Mouse (Mus musculus) CH12.LX (cell line): ENCODE measurements around the gene Hspd1. TPM values are rescaled to one million over a fixed set of nuclear protein-coding genes. Genes with fewer than 3 reads are reported as not detected.

Experiments
- DNase-seq: peaks from one replicate; pipeline ENCODE4 v3.0.0-alpha.2; 2013; ENCODE audit errors: extremely low read depth
- H3K27ac ChIP-seq: 2 replicates; pipeline ENCODE4 v1.5.1; 2012; ENCODE audit warnings: low read depth, mild to moderate bottlenecking, control low read depth, moderate library complexity; ENCODE audit not compliant: insufficient read depth
- H3K27me3 ChIP-seq: replicated peaks from 2 replicates; pipeline ENCODE3; 2012; ENCODE audit warnings: inconsistent platforms
- H3K36me3 ChIP-seq, 2 experiments: replicated peaks in 1 of 2; 2 replicates each; pipeline versions ENCODE3 to v1.6.1; 2012; ENCODE audit warnings: inconsistent platforms in 1 of 2, low read length in 1 of 2, mild to moderate bottlenecking in 1 of 2, mixed read lengths in 1 of 2, moderate library complexity in 1 of 2; ENCODE audit not compliant: control insufficient read depth in 1 of 2, insufficient read depth in 1 of 2
- H3K4me1 ChIP-seq, 2 experiments: 2 replicates each; pipeline ENCODE4 v1.6.1; 2012; ENCODE audit warnings: inconsistent platforms in 1 of 2, moderate library complexity in 1 of 2; ENCODE audit not compliant: insufficient read depth in 2 of 2, control insufficient read depth in 1 of 2
- H3K4me2 ChIP-seq: 2 replicates; pipeline ENCODE4 v1.6.1; 2012; ENCODE audit warnings: low read depth, mild to moderate bottlenecking, control low read depth; ENCODE audit not compliant: poor library complexity, insufficient read depth, severe bottlenecking
- H3K4me3 ChIP-seq, 3 experiments: fragments of 150-350 bp in 1 of 3; sonication (generic) in 1 of 3; replicated peaks in 1 of 3; 2 replicates each; pipeline versions ENCODE3 to v1.5.1; 2011 to 2012; ENCODE audit warnings: low read depth in 2 of 3, low read length in 2 of 3, mild to moderate bottlenecking in 2 of 3, moderate library complexity in 2 of 3, control low read depth in 1 of 3, improper control_type of control experiment in 1 of 3, inconsistent platforms in 1 of 3, mixed read lengths in 1 of 3; ENCODE audit not compliant: poor library complexity in 1 of 3
- H3K79me2 ChIP-seq: replicated peaks from 2 replicates; pipeline ENCODE4 v1.6.1; 2012; ENCODE audit warnings: mild to moderate bottlenecking, moderate library complexity; ENCODE audit not compliant: control insufficient read depth, poor library complexity, insufficient read depth, severe bottlenecking; ENCODE audit errors: extremely low read depth
- H3K9ac ChIP-seq: 2 replicates; pipeline ENCODE4 v1.6.1; 2012; ENCODE audit warnings: low read depth, mild to moderate bottlenecking, control low read depth, moderate library complexity; ENCODE audit not compliant: insufficient read depth
- H3K9me3 ChIP-seq: replicated peaks from 2 replicates; pipeline ENCODE3; 2012; ENCODE audit warnings: low read length, inconsistent platforms, mixed read lengths
- BHLHE40 ChIP-seq: IDR thresholded peaks from 2 replicates; pipeline ENCODE4 v1.6.1; 2011; ENCODE audit warnings: mild to moderate bottlenecking, low read depth, low read length, improper control_type of control experiment
- CHD1 ChIP-seq: IDR thresholded peaks from 2 replicates; pipeline ENCODE4 v1.6.1; 2012; ENCODE audit warnings: low read depth, low read length, improper control_type of control experiment, inconsistent platforms
- CHD2 ChIP-seq: IDR thresholded peaks from 2 replicates; pipeline ENCODE4 v1.6.1; 2011; ENCODE audit warnings: low read length, improper control_type of control experiment
- CTCF ChIP-seq, 2 experiments: IDR thresholded peaks in 1 of 2; conservative IDR thresholded peaks in 1 of 2; 2 replicates each; pipeline ENCODE4 v1.5.1; 2011 to 2012; ENCODE audit warnings: low read depth in 2 of 2, low read length in 2 of 2, improper control_type of control experiment in 1 of 2, inconsistent platforms in 1 of 2, mild to moderate bottlenecking in 1 of 2, moderate library complexity in 1 of 2
- E2F4 ChIP-seq: IDR thresholded peaks from 2 replicates; pipeline ENCODE4 v1.6.1; 2011; ENCODE audit warnings: low read depth, low read length, improper control_type of control experiment; ENCODE audit not compliant: insufficient replicate concordance
- ELF1 ChIP-seq: IDR thresholded peaks from 2 replicates; pipeline ENCODE4 v1.6.1; 2014; ENCODE audit warnings: low read depth, mild to moderate bottlenecking, inconsistent platforms, low read length, improper control_type of control experiment
- EP300 ChIP-seq: IDR thresholded peaks from 2 replicates; pipeline ENCODE4 v1.6.1; 2011; ENCODE audit warnings: low read length, improper control_type of control experiment
- ETS1 ChIP-seq: conservative IDR thresholded peaks from 2 replicates; pipeline ENCODE4 v1.6.1; 2012; ENCODE audit warnings: low read depth, mild to moderate bottlenecking, inconsistent platforms, low read length, improper control_type of control experiment, moderate library complexity
- GABPA ChIP-seq: IDR thresholded peaks from 2 replicates; pipeline ENCODE4 v1.6.1; 2012; ENCODE audit warnings: low read depth, low read length, improper control_type of control experiment, inconsistent platforms; ENCODE audit not compliant: insufficient replicate concordance
- HCFC1 ChIP-seq: IDR thresholded peaks from 2 replicates; pipeline ENCODE4 v1.6.1; 2012; ENCODE audit warnings: low read depth, mild to moderate bottlenecking, inconsistent platforms, low read length, improper control_type of control experiment
- JUN ChIP-seq: IDR thresholded peaks from 2 replicates; pipeline ENCODE4 v1.6.1; 2011; ENCODE audit warnings: low read depth, mild to moderate bottlenecking, low read length, improper control_type of control experiment, moderate library complexity; ENCODE audit not compliant: insufficient read depth
- KAT2A ChIP-seq: IDR thresholded peaks from 2 replicates; pipeline ENCODE4 v1.6.1; 2012; ENCODE audit warnings: low read length, improper control_type of control experiment, inconsistent platforms; ENCODE audit not compliant: insufficient replicate concordance
- MAX ChIP-seq: IDR thresholded peaks from 2 replicates; pipeline ENCODE4 v1.6.1; 2011; ENCODE audit warnings: low read length, improper control_type of control experiment
- MAZ ChIP-seq: IDR thresholded peaks from 2 replicates; pipeline ENCODE4 v1.6.1; 2012; ENCODE audit warnings: low read depth, mild to moderate bottlenecking, inconsistent platforms, low read length, improper control_type of control experiment, moderate library complexity
- MEF2A ChIP-seq: IDR thresholded peaks from 2 replicates; pipeline ENCODE4 v1.6.1; 2014; ENCODE audit warnings: low read depth, mild to moderate bottlenecking, inconsistent platforms, low read length, improper control_type of control experiment, borderline replicate concordance
- MXI1 ChIP-seq: IDR thresholded peaks from 2 replicates; pipeline ENCODE4 v1.6.1; 2011; ENCODE audit warnings: mild to moderate bottlenecking, low read depth, low read length, improper control_type of control experiment
- MYC ChIP-seq: IDR thresholded peaks from 2 replicates; pipeline ENCODE4 v1.6.1; 2011; ENCODE audit warnings: low read depth, mild to moderate bottlenecking, improper control_type of control experiment, low read length
- NRF1 ChIP-seq: IDR thresholded peaks from 2 replicates; pipeline ENCODE4 v1.6.1; 2014; ENCODE audit warnings: low read depth, mild to moderate bottlenecking, inconsistent platforms, low read length, improper control_type of control experiment, moderate library complexity
- POLR2A ChIP-seq: IDR thresholded peaks from 2 replicates; pipeline ENCODE4 v1.6.1; 2011; ENCODE audit warnings: low read depth, mild to moderate bottlenecking, improper control_type of control experiment, low read length
- POLR2AphosphoS2 ChIP-seq: IDR thresholded peaks from 2 replicates; pipeline ENCODE4 v1.6.1; 2011; ENCODE audit warnings: low read depth, low read length, improper control_type of control experiment
- RAD21 ChIP-seq: IDR thresholded peaks from 2 replicates; pipeline ENCODE4 v1.6.1; 2011; ENCODE audit warnings: low read depth, mild to moderate bottlenecking, low read length, improper control_type of control experiment, moderate library complexity
- RCOR1 ChIP-seq: conservative IDR thresholded peaks from 2 replicates; pipeline ENCODE4 v1.6.1; 2012; ENCODE audit warnings: low read depth, mild to moderate bottlenecking, inconsistent platforms, low read length, improper control_type of control experiment
- SIN3A ChIP-seq: IDR thresholded peaks from 2 replicates; pipeline ENCODE4 v1.6.1; 2012; ENCODE audit warnings: low read length, improper control_type of control experiment, inconsistent platforms
- SMC3 ChIP-seq: IDR thresholded peaks from 2 replicates; pipeline ENCODE4 v1.6.1; 2011; ENCODE audit warnings: low read depth, low read length, improper control_type of control experiment
- TCF12 ChIP-seq: IDR thresholded peaks from 2 replicates; pipeline ENCODE4 v1.6.1; 2014; ENCODE audit warnings: low read depth, mild to moderate bottlenecking, inconsistent platforms, low read length, improper control_type of control experiment
- UBTF ChIP-seq: IDR thresholded peaks from 2 replicates; pipeline ENCODE4 v1.6.1; 2012; ENCODE audit warnings: low read depth, mild to moderate bottlenecking, inconsistent platforms, low read length, improper control_type of control experiment, moderate library complexity
- USF1 ChIP-seq: IDR thresholded peaks from 2 replicates; pipeline ENCODE4 v1.6.1; 2014; ENCODE audit warnings: low read depth, mild to moderate bottlenecking, inconsistent platforms, low read length, improper control_type of control experiment
- USF2 ChIP-seq: conservative IDR thresholded peaks from 2 replicates; pipeline ENCODE4 v1.6.1; 2011; ENCODE audit warnings: low read depth, low read length, improper control_type of control experiment
- ZKSCAN1 ChIP-seq: IDR thresholded peaks from 2 replicates; pipeline ENCODE4 v1.6.1; 2012; ENCODE audit warnings: low read depth, inconsistent platforms, low read length, improper control_type of control experiment, borderline replicate concordance
- ZMIZ1 ChIP-seq: IDR thresholded peaks from 2 replicates; pipeline ENCODE4 v1.6.1; 2012; ENCODE audit warnings: low read depth, mild to moderate bottlenecking, inconsistent platforms, low read length, improper control_type of control experiment
- dilution Hi-C: fragments of 300-500 bp; cut with MboI; formaldehyde crosslinking; loops from 2 replicates; pipeline ENCODE4 v1.14.3; 2020; ENCODE audit warnings: low sequenced_read_pairs; ENCODE audit not compliant: extremely low pct_unique_long_range_greater_than_20kb, extremely low pct_ligation_motif_present
- in situ Hi-C: fragments of 300-500 bp; cut with MboI; formaldehyde crosslinking; loops from 3 replicates; pipeline ENCODE4 v1.14.3; 2019; ENCODE audit warnings: low sequenced_read_pairs, low pct_ligation_motif_present, low pct_unique_long_range_greater_than_20kb, mixed read lengths
- polyA plus RNA-seq: library from polyadenylated mRNA; unstranded; fragments of >175 nt; gene quantifications from 2 replicates; pipeline ENCODE4 v1.2.1, GENCODE M21; 2012; ENCODE audit warnings: low read depth; ENCODE audit not compliant: insufficient read length
- total RNA-seq, 2 experiments: library from RNA; depleted of rRNA; stranded (reverse); fragments of 300-350 nt in 1 of 2; fragments of >200 nt in 1 of 2; gene quantifications; 2 replicates each; pipeline ENCODE4 v1.2.3; 2012 to 2014

Hspd1 gene
- total and polyA plus RNA-seq, 3 experiments = 363 to 920 (median 764) TPM

GRCm38 (mm10) chr1:55053005-55053404 is 35.0 kb downstream of the Hspd1 start:
- DNase-seq = no peak
- H3K27me3 ChIP-seq = no peaks in the 10 kb centered on the region
- in situ Hi-C loops (no loop called here), dilution Hi-C loops (no loop called here)
- TF ChIP-seq MEF2A (no peak), SIN3A (no peak), RCOR1 (0 out of 2 replicates have a peak, but pooled peaks have one; percentile 4), TCF12 (no peak; the same call in 1 of the 2 replicates), CTCF (conservative IDR thresholded peaks at IDR 0.05 in 1 of 2, IDR thresholded peaks at IDR 0.05 in 1 of 2; ENCODE audit: low read depth in 2 of 2, low read length in 2 of 2) (peak in 1 of 2 experiments; percentile 19; a peak in 1 of 4 replicates), UBTF (0 out of 2 replicates have a peak, but pooled peaks have one; percentile 32)
- peaks cover 5% of the 10 kb centered on the region for H3K9me3 ChIP-seq
- H3K79me2 ChIP-seq = no peaks in the 10 kb centered on the region
- peak overlapping the region; percentile 56 for H3K4me2 ChIP-seq
- H3K4me1 ChIP-seq = peaks cover 3 to 40% of the 10 kb centered on the region in 2 experiments
- H3K4me3 ChIP-seq = peak overlapping the region; percentile 64 to 81 (median 79)
- H3K9ac ChIP-seq = peak overlapping the region; percentile 58
- no peak overlapping the region for H3K27ac ChIP-seq
- H3K36me3 ChIP-seq = peaks cover 0 to 4% of the 10 kb centered on the region in 2 experiments

DNA sequence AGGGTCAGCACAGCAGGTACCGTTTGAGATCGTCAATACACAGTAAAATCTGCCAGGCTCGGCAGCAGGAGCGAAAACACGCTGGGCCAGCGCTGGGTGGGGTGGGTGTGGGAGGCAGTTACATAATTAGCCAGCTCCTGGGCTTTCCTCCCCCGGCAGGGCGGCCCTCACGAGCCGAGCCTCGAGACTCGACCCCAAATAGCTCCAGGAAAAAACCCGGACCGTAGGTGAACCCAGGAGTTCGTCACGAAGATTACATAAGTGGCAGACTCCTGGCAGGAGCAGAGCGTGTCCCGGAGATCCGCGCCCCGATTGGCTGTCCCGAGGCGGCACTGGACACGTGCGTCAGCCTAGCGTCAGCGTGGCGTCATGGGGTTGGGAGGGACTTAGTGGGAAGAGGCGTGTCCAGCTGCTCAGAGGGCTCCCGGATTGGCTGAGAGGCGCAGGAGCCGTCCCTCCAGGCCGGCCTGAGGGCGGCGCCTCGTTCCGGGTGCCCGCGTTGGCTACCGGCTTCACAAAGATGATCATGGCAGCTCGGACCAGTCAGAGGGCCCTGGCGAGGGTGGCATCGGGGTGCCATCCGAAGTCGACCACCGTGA is 35.6 kb downstream of the Hspd1 start, which contains the start of gene Coq10b:
Gene Coq10b (plus strand): TSS at position 416 of the 599 bp plus-strand sequence.
- in situ Hi-C loops (no loop called here), dilution Hi-C loops (no loop called here)
- Histone ChIP-seq H3K4me1 (peaks cover 3 to 40% of the 10 kb centered on the region in 2 experiments), H3K27ac (no peak within 1 kb of the TSS), H3K27me3 (no peaks in the 10 kb centered on the region), H3K36me3 (peaks cover 0 to 4% of the 10 kb centered on the region in 2 experiments), H3K9ac (peak within 1 kb of the TSS; percentile 58), H3K4me2 (peak within 1 kb of the TSS; percentile 76), H3K9me3 (peaks cover 5% of the 10 kb centered on the region), H3K4me3 (peak within 1 kb of the TSS; percentile 64 to 81 (median 79)), H3K79me2 (no peaks in the 10 kb centered on the region)
- DNase-seq = peak; percentile 95
- 0 out of 2 replicates have a peak, but pooled peaks have one; percentile 18 for TF ChIP-seq CHD2
- TF ChIP-seq MXI1 = peak; percentile 71; the same call in 1 of the 2 replicates
- TF ChIP-seq POLR2AphosphoS2 = no peak
- TF ChIP-seq ZKSCAN1 = no peak
- TF ChIP-seq ETS1 = peak; percentile 49
- peak; percentile 55 for TF ChIP-seq HCFC1
- TF ChIP-seq MYC = peak; percentile 68; the same call in 1 of the 2 replicates
- peak; percentile 70 for TF ChIP-seq NRF1
- peak; percentile 84 for TF ChIP-seq BHLHE40
- TF ChIP-seq KAT2A = peak; percentile 46; the same call in 1 of the 2 replicates
- TF ChIP-seq ZMIZ1 = peak; percentile 24; the same call in 1 of the 2 replicates
- TF ChIP-seq RAD21 = no peak
- TF ChIP-seq EP300 = no peak
- TF ChIP-seq SIN3A = peak; percentile 63; the same call in 1 of the 2 replicates
- TF ChIP-seq ELF1 = peak; percentile 79
- TF ChIP-seq USF2 = peak; percentile 41; the same call in 1 of the 2 replicates
- peak; percentile 96 for TF ChIP-seq MAX
- TF ChIP-seq SMC3 = no peak
- no peak for TF ChIP-seq E2F4
- TF ChIP-seq CHD1 = no peak
- no peak for TF ChIP-seq MAZ
- peak; percentile 72; the same call in 1 of the 2 replicates for TF ChIP-seq POLR2A
- peak; percentile 72 for TF ChIP-seq GABPA
- no peak for TF ChIP-seq JUN
- 0 out of 2 replicates have a peak, but pooled peaks have one; percentile 17 for TF ChIP-seq RCOR1
- TF ChIP-seq TCF12 = peak; percentile 51; the same call in 1 of the 2 replicates
- peak; percentile 78 for TF ChIP-seq USF1
- peak; percentile 33; the same call in 1 of the 2 replicates for TF ChIP-seq MEF2A
